Mouse (Mus musculus): ENCODE measurements at regions not wholly inside any gene's neighbourhood (a gene's known extent, or its start where the extent isn't known, plus 50 kb on each side); places are given as distances from the start of the nearest gene placed in this dataset.

GRCm38 (mm10) chr9:84936291-84937055 lies 376.1 kb upstream of the Gm11114 start:
- no peak for DNase-seq

- DNase-seq, result no peak
These were observed 345.9 kb upstream of the Gm11114 start for GRCm38 (mm10) chr9:84966558-84967154.

- no peak for DNase-seq
These were observed 342.5 kb upstream of the Gm11114 start for GRCm38 (mm10) chr9:84969975-84970608.

GRCm38 (mm10) chr9:84977470-84977869 lies 335.1 kb upstream of the Gm11114 start:
- DNase-seq, result no peak

- DNase-seq, result no peak
These were observed 309.2 kb upstream of the Gm11114 start for GRCm38 (mm10) chr9:85003414-85003813.

- DNase-seq, result no peak
These were observed 301.2 kb upstream of the Gm11114 start for GRCm38 (mm10) chr9:85011361-85011760.

GRCm38 (mm10) chr9:85048112-85048978 lies 264.2 kb upstream of the Gm11114 start:
- DNase-seq, result no peak

- no peak for DNase-seq
These were observed 260.0 kb upstream of the Gm11114 start for GRCm38 (mm10) chr9:85052526-85052925.

GRCm38 (mm10) chr9:85079975-85080374 lies 232.6 kb upstream of the Gm11114 start:
- no peak for DNase-seq

- DNase-seq, result no peak
These were observed 223.8 kb upstream of the Gm11114 start for GRCm38 (mm10) chr9:85088556-85089338.

GRCm38 (mm10) chr9:85090297-85090696 lies 222.3 kb upstream of the Gm11114 start:
- DNase-seq, result peak; percentile 5

- no peak for DNase-seq
These were observed 217.3 kb upstream of the Gm11114 start for GRCm38 (mm10) chr9:85095234-85095633.

GRCm38 (mm10) chr9:85096520-85096919 lies 216.1 kb upstream of the Gm11114 start:
- no peak for DNase-seq

GRCm38 (mm10) chr9:85112928-85113327 lies 199.6 kb upstream of the Gm11114 start:
- DNase-seq, result no peak

- no peak for DNase-seq
These were observed 198.3 kb upstream of the Gm11114 start for GRCm38 (mm10) chr9:85114234-85114633.

- DNase-seq, result no peak
These were observed 192.5 kb upstream of the Gm11114 start for GRCm38 (mm10) chr9:85120061-85120460.

GRCm38 (mm10) chr9:85121059-85121458 lies 191.5 kb upstream of the Gm11114 start:
- DNase-seq, result no peak

- DNase-seq, result no peak
These were observed 188.9 kb upstream of the Gm11114 start for GRCm38 (mm10) chr9:85123706-85124105.

- no peak for DNase-seq
These were observed 186.8 kb upstream of the Gm11114 start for GRCm38 (mm10) chr9:85125775-85126174.

GRCm38 (mm10) chr9:85126541-85126940 lies 186.0 kb upstream of the Gm11114 start:
- DNase-seq, result no peak

GRCm38 (mm10) chr9:85127107-85127506 lies 185.5 kb upstream of the Gm11114 start:
- no peak for DNase-seq

- no peak for DNase-seq
These were observed 177.7 kb upstream of the Gm11114 start for GRCm38 (mm10) chr9:85134900-85135299.

All from cerebellum, adult 8-10 months (tissue).